Comparison of ENCODE assay signal across 19 mouse cellular contexts in genomic region chr3:38460250-38460624, GRCm38 (mm10).
"Had no signal": no experiment of that assay in that cellular context is flagged by ENCODE, and none has a peak within 500 bp of the region (broad histone marks: within the 10 kb centered on the region; RNA-seq: fewer than 3 reads in every experiment).

No protein-coding gene starts in this region.

- H3K9ac ChIP-seq: kidney, embryonic 15.5 days; liver, embryonic 13.5 days; midbrain, embryonic 12.5 days; midbrain, embryonic 15.5 days; neural tube, embryonic 15.5 days; stomach, embryonic 15.5 days had no signal

- DNase-seq: kidney, adult 8-10 months; kidney, postnatal 10 days; kidney, postnatal 36 days; layer of hippocampus, postnatal 36 days; liver, embryonic 13.5 days; lung, adult 2 months; lung, postnatal 14 days; lung, postnatal 4 days; retina, postnatal 1 day; right cerebral cortex, postnatal 25 days; spleen, adult 18-20 months; thymus, adult 18-20 months; thymus, postnatal 36 days had no signal

- H3K4me3 ChIP-seq: kidney, embryonic 15.5 days; left cerebral cortex, adult 2 months; liver, embryonic 13.5 days; midbrain, embryonic 12.5 days; midbrain, embryonic 15.5 days; neural tube, embryonic 15.5 days; stomach, embryonic 15.5 days had no signal

- ATAC-seq: midbrain, embryonic 15.5 days had no signal

- H3K4me1 ChIP-seq: kidney, embryonic 15.5 days; liver, embryonic 13.5 days; midbrain, embryonic 12.5 days; midbrain, embryonic 15.5 days; neural tube, embryonic 15.5 days had no signal

- H3K4me2 ChIP-seq: kidney, embryonic 15.5 days; liver, embryonic 13.5 days; midbrain, embryonic 12.5 days; midbrain, embryonic 15.5 days; neural tube, embryonic 15.5 days; stomach, embryonic 15.5 days had no signal

- H3K9me3 ChIP-seq: kidney, embryonic 15.5 days; liver, embryonic 13.5 days; midbrain, embryonic 12.5 days; neural tube, embryonic 15.5 days; stomach, embryonic 15.5 days had no signal

- H3K27ac ChIP-seq: kidney, embryonic 15.5 days; left cerebral cortex, adult 2 months; liver, embryonic 13.5 days; midbrain, embryonic 12.5 days; midbrain, embryonic 15.5 days; neural tube, embryonic 15.5 days; stomach, embryonic 15.5 days had no signal

- H3K27me3 ChIP-seq: kidney, embryonic 15.5 days; liver, embryonic 13.5 days; midbrain, embryonic 12.5 days; midbrain, embryonic 15.5 days; neural tube, embryonic 15.5 days; stomach, embryonic 15.5 days had no signal
